Mouse (Mus musculus) CH12.LX (cell line): ENCODE measurements around the gene Col1a2. TPM values are rescaled to one million over a fixed set of nuclear protein-coding genes. Genes with fewer than 3 reads are reported as not detected.

Experiments used
- DNase-seq: peaks from one replicate; pipeline ENCODE4 v3.0.0-alpha.2; 2013; ENCODE audit errors: extremely low read depth
- H3K27ac ChIP-seq: 2 replicates; pipeline ENCODE4 v1.5.1; 2012; ENCODE audit warnings: low read depth, mild to moderate bottlenecking, control low read depth, moderate library complexity; ENCODE audit not compliant: insufficient read depth
- H3K27me3 ChIP-seq: replicated peaks from 2 replicates; pipeline ENCODE3; 2012; ENCODE audit warnings: inconsistent platforms
- H3K36me3 ChIP-seq, 2 experiments: replicated peaks in 1 of 2; 2 replicates each; pipeline versions ENCODE3 to v1.6.1; 2012; ENCODE audit warnings: inconsistent platforms in 1 of 2, low read length in 1 of 2, mild to moderate bottlenecking in 1 of 2, mixed read lengths in 1 of 2, moderate library complexity in 1 of 2; ENCODE audit not compliant: control insufficient read depth in 1 of 2, insufficient read depth in 1 of 2
- H3K4me1 ChIP-seq, 2 experiments: 2 replicates each; pipeline ENCODE4 v1.6.1; 2012; ENCODE audit warnings: inconsistent platforms in 1 of 2, moderate library complexity in 1 of 2; ENCODE audit not compliant: insufficient read depth in 2 of 2, control insufficient read depth in 1 of 2
- H3K4me2 ChIP-seq: 2 replicates; pipeline ENCODE4 v1.6.1; 2012; ENCODE audit warnings: low read depth, mild to moderate bottlenecking, control low read depth; ENCODE audit not compliant: poor library complexity, insufficient read depth, severe bottlenecking
- H3K4me3 ChIP-seq, 3 experiments: fragments of 150-350 bp in 1 of 3; sonication (generic) in 1 of 3; replicated peaks in 1 of 3; 2 replicates each; pipeline versions ENCODE3 to v1.5.1; 2011 to 2012; ENCODE audit warnings: low read depth in 2 of 3, low read length in 2 of 3, mild to moderate bottlenecking in 2 of 3, moderate library complexity in 2 of 3, control low read depth in 1 of 3, improper control_type of control experiment in 1 of 3, inconsistent platforms in 1 of 3, mixed read lengths in 1 of 3; ENCODE audit not compliant: poor library complexity in 1 of 3
- H3K79me2 ChIP-seq: replicated peaks from 2 replicates; pipeline ENCODE4 v1.6.1; 2012; ENCODE audit warnings: mild to moderate bottlenecking, moderate library complexity; ENCODE audit not compliant: control insufficient read depth, poor library complexity, insufficient read depth, severe bottlenecking; ENCODE audit errors: extremely low read depth
- H3K9ac ChIP-seq: 2 replicates; pipeline ENCODE4 v1.6.1; 2012; ENCODE audit warnings: low read depth, mild to moderate bottlenecking, control low read depth, moderate library complexity; ENCODE audit not compliant: insufficient read depth
- H3K9me3 ChIP-seq: replicated peaks from 2 replicates; pipeline ENCODE3; 2012; ENCODE audit warnings: low read length, inconsistent platforms, mixed read lengths
- BHLHE40 ChIP-seq: IDR thresholded peaks from 2 replicates; pipeline ENCODE4 v1.6.1; 2011; ENCODE audit warnings: mild to moderate bottlenecking, low read depth, low read length, improper control_type of control experiment
- E2F4 ChIP-seq: IDR thresholded peaks from 2 replicates; pipeline ENCODE4 v1.6.1; 2011; ENCODE audit warnings: low read depth, low read length, improper control_type of control experiment; ENCODE audit not compliant: insufficient replicate concordance
- ELF1 ChIP-seq: IDR thresholded peaks from 2 replicates; pipeline ENCODE4 v1.6.1; 2014; ENCODE audit warnings: low read depth, mild to moderate bottlenecking, inconsistent platforms, low read length, improper control_type of control experiment
- EP300 ChIP-seq: IDR thresholded peaks from 2 replicates; pipeline ENCODE4 v1.6.1; 2011; ENCODE audit warnings: low read length, improper control_type of control experiment
- ETS1 ChIP-seq: conservative IDR thresholded peaks from 2 replicates; pipeline ENCODE4 v1.6.1; 2012; ENCODE audit warnings: low read depth, mild to moderate bottlenecking, inconsistent platforms, low read length, improper control_type of control experiment, moderate library complexity
- IRF4 ChIP-seq: IDR thresholded peaks from 2 replicates; pipeline ENCODE4 v1.6.1; 2014; ENCODE audit warnings: low read depth, mild to moderate bottlenecking, inconsistent platforms, low read length, improper control_type of control experiment
- JUND ChIP-seq: conservative IDR thresholded peaks from 2 replicates; pipeline ENCODE4 v1.6.1; 2011; ENCODE audit warnings: low read depth, low read length, improper control_type of control experiment
- MAX ChIP-seq: IDR thresholded peaks from 2 replicates; pipeline ENCODE4 v1.6.1; 2011; ENCODE audit warnings: low read length, improper control_type of control experiment
- MAZ ChIP-seq: IDR thresholded peaks from 2 replicates; pipeline ENCODE4 v1.6.1; 2012; ENCODE audit warnings: low read depth, mild to moderate bottlenecking, inconsistent platforms, low read length, improper control_type of control experiment, moderate library complexity
- MEF2A ChIP-seq: IDR thresholded peaks from 2 replicates; pipeline ENCODE4 v1.6.1; 2014; ENCODE audit warnings: low read depth, mild to moderate bottlenecking, inconsistent platforms, low read length, improper control_type of control experiment, borderline replicate concordance
- NELFE ChIP-seq: IDR thresholded peaks from 2 replicates; pipeline ENCODE4 v1.6.1; 2011; ENCODE audit warnings: low read depth, low read length, improper control_type of control experiment
- NRF1 ChIP-seq: IDR thresholded peaks from 2 replicates; pipeline ENCODE4 v1.6.1; 2014; ENCODE audit warnings: low read depth, mild to moderate bottlenecking, inconsistent platforms, low read length, improper control_type of control experiment, moderate library complexity
- POLR2A ChIP-seq: IDR thresholded peaks from 2 replicates; pipeline ENCODE4 v1.6.1; 2011; ENCODE audit warnings: low read depth, mild to moderate bottlenecking, improper control_type of control experiment, low read length
- POLR2AphosphoS2 ChIP-seq: IDR thresholded peaks from 2 replicates; pipeline ENCODE4 v1.6.1; 2011; ENCODE audit warnings: low read depth, low read length, improper control_type of control experiment
- SMC3 ChIP-seq: IDR thresholded peaks from 2 replicates; pipeline ENCODE4 v1.6.1; 2011; ENCODE audit warnings: low read depth, low read length, improper control_type of control experiment
- TBP ChIP-seq: conservative IDR thresholded peaks from 2 replicates; pipeline ENCODE4 v1.6.1; 2011; ENCODE audit warnings: low read depth, low read length, improper control_type of control experiment
- TCF12 ChIP-seq: IDR thresholded peaks from 2 replicates; pipeline ENCODE4 v1.6.1; 2014; ENCODE audit warnings: low read depth, mild to moderate bottlenecking, inconsistent platforms, low read length, improper control_type of control experiment
- UBTF ChIP-seq: IDR thresholded peaks from 2 replicates; pipeline ENCODE4 v1.6.1; 2012; ENCODE audit warnings: low read depth, mild to moderate bottlenecking, inconsistent platforms, low read length, improper control_type of control experiment, moderate library complexity
- USF1 ChIP-seq: IDR thresholded peaks from 2 replicates; pipeline ENCODE4 v1.6.1; 2014; ENCODE audit warnings: low read depth, mild to moderate bottlenecking, inconsistent platforms, low read length, improper control_type of control experiment
- USF2 ChIP-seq: conservative IDR thresholded peaks from 2 replicates; pipeline ENCODE4 v1.6.1; 2011; ENCODE audit warnings: low read depth, low read length, improper control_type of control experiment
- ZC3H11A ChIP-seq: IDR thresholded peaks from 2 replicates; pipeline ENCODE4 v1.6.1; 2012; ENCODE audit warnings: low read depth, mild to moderate bottlenecking, inconsistent platforms, low read length, improper control_type of control experiment
- ZKSCAN1 ChIP-seq: IDR thresholded peaks from 2 replicates; pipeline ENCODE4 v1.6.1; 2012; ENCODE audit warnings: low read depth, inconsistent platforms, low read length, improper control_type of control experiment, borderline replicate concordance
- dilution Hi-C: fragments of 300-500 bp; cut with MboI; formaldehyde crosslinking; loops from 2 replicates; pipeline ENCODE4 v1.14.3; 2020; ENCODE audit warnings: low sequenced_read_pairs; ENCODE audit not compliant: extremely low pct_unique_long_range_greater_than_20kb, extremely low pct_ligation_motif_present
- in situ Hi-C: fragments of 300-500 bp; cut with MboI; formaldehyde crosslinking; loops from 3 replicates; pipeline ENCODE4 v1.14.3; 2019; ENCODE audit warnings: low sequenced_read_pairs, low pct_ligation_motif_present, low pct_unique_long_range_greater_than_20kb, mixed read lengths
- polyA plus RNA-seq: library from polyadenylated mRNA; unstranded; fragments of >175 nt; gene quantifications from 2 replicates; pipeline ENCODE4 v1.2.1, GENCODE M21; 2012; ENCODE audit warnings: low read depth; ENCODE audit not compliant: insufficient read length
- total RNA-seq, 2 experiments: library from RNA; depleted of rRNA; stranded (reverse); fragments of 300-350 nt in 1 of 2; fragments of >200 nt in 1 of 2; gene quantifications; 2 replicates each; pipeline ENCODE4 v1.2.3; 2012 to 2014

The Col1a2 gene
- total and polyA plus RNA-seq, 3 experiments = not detected

DNA sequence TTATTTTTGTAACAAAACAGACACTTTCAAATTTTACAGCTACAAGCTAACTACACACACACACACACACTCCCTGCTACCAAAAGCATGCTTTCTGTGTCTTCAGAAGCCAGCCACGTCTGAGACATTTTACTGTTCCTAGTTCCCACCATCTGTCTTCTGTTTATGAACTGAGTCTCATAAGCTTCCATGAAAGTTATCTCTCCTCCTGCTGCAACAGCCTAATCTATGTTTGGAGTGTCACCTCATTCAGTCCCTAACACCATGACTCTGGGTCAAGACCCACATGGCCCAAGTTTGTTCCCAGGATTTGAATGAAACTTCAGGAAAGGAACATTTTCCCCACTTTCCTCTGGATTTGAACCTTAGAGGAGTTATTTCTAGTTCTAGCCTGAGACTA is 57.8 kb downstream of the Col1a2 start:
- dilution Hi-C loops = no loop called here
- Histone ChIP-seq H3K27ac (no peak overlapping the region), H3K79me2 (no peaks in the 10 kb centered on the region), H3K9ac (no peak overlapping the region), H3K4me3 (no peak overlapping the region), H3K9me3 (no peaks in the 10 kb centered on the region), H3K4me2 (no peak overlapping the region), H3K36me3 (no peaks in the 10 kb centered on the region), H3K4me1 (no peaks in the 10 kb centered on the region; a peak in 1 of 4 replicates), H3K27me3 (no peaks in the 10 kb centered on the region)
- DNase-seq = no peak
- in situ Hi-C loops = loop anchor here (25.0 kb wide), 1 partner anchor 825 kb away; the partner anchor contains the start of gene Asb4
- TF ChIP-seq JUND = no peak
- no peak for TF ChIP-seq SMC3
- TF ChIP-seq POLR2A = no peak
- no peak for TF ChIP-seq ELF1

DNA sequence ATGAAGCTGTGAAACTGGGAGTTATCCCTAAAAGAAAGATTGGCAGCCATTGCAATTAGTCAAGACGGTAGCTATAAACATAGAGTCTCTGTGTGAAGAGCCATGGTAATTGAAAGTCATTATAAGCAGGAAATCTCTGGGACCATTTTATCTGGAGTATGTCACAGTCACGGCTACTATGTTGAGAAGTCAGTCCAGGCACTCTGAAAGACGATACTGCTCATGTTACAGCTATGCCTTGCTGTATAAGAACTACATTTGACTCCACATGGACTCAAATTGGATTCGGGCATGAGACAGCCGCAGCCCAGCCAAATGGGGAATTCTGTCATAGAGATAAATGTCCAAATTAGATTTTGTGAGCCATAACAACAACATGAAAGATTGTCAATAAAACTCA is 58.9 kb downstream of the Col1a2 start:
- H3K4me2 ChIP-seq = no peak overlapping the region
- no peaks in the 10 kb centered on the region for H3K79me2 ChIP-seq
- no peaks in the 10 kb centered on the region for H3K4me1 ChIP-seq
- in situ Hi-C loops (loop anchor here (25.0 kb wide), 1 partner anchor 824 kb away; the partner anchor contains the start of gene Asb4), dilution Hi-C loops (no loop called here)
- no peak for DNase-seq
- no peak overlapping the region for H3K9ac ChIP-seq
- H3K9me3 ChIP-seq = no peaks in the 10 kb centered on the region
- H3K27ac ChIP-seq = no peak overlapping the region
- no peaks in the 10 kb centered on the region for H3K36me3 ChIP-seq
- no peaks in the 10 kb centered on the region for H3K27me3 ChIP-seq
- TF ChIP-seq MAX = no peak
- no peak for TF ChIP-seq UBTF
- no peak for TF ChIP-seq EP300
- no peak for TF ChIP-seq NELFE
- TF ChIP-seq ELF1 = no peak
- no peak for TF ChIP-seq ETS1
- no peak for TF ChIP-seq TBP
- no peak for TF ChIP-seq JUND
- no peak for TF ChIP-seq IRF4
- no peak for TF ChIP-seq TCF12
- no peak for TF ChIP-seq USF2
- TF ChIP-seq BHLHE40 = no peak
- H3K4me3 ChIP-seq = no peak overlapping the region

GRCm38 (mm10) chr6:4570412-4570811 is 65.8 kb downstream of the Col1a2 start:
- H3K9me3 ChIP-seq = no peaks in the 10 kb centered on the region
- no peaks in the 10 kb centered on the region for H3K79me2 ChIP-seq
- no peak for TF ChIP-seq IRF4
- TF ChIP-seq BHLHE40 = no peak
- TF ChIP-seq POLR2AphosphoS2 = no peak
- no peak for TF ChIP-seq EP300
- TF ChIP-seq NELFE = no peak
- no peak for TF ChIP-seq POLR2A
- TF ChIP-seq TCF12 = no peak
- no peak for TF ChIP-seq MAZ
- TF ChIP-seq TBP = no peak
- TF ChIP-seq USF1 = no peak
- TF ChIP-seq SMC3 = no peak
- no peak for TF ChIP-seq NRF1
- TF ChIP-seq USF2 = no peak
- no peak for TF ChIP-seq UBTF
- TF ChIP-seq E2F4 = no peak
- TF ChIP-seq ELF1 = no peak
- no peak for TF ChIP-seq ZKSCAN1
- no peak for TF ChIP-seq ZC3H11A
- no peak for TF ChIP-seq JUND
- TF ChIP-seq MEF2A = no peak
- H3K27ac ChIP-seq = no peak overlapping the region
- no peak for DNase-seq
- H3K27me3 ChIP-seq = no peaks in the 10 kb centered on the region
- H3K4me2 ChIP-seq = no peak overlapping the region
- no peak overlapping the region for H3K4me3 ChIP-seq
- dilution Hi-C loops (no loop called here), in situ Hi-C loops (loop anchor here (25.0 kb wide), 1 partner anchor 817 kb away; the partner anchor contains the start of gene Asb4)
- no peaks in the 10 kb centered on the region for H3K36me3 ChIP-seq
- no peaks in the 10 kb centered on the region for H3K4me1 ChIP-seq
- H3K9ac ChIP-seq = no peak overlapping the region
